Mouse (Mus musculus) heart, embryonic 12.5 days (tissue): ENCODE results near the gene Rngtt. TPM values are rescaled to one million over a fixed set of nuclear protein-coding genes. Genes with fewer than 3 reads are reported as not detected.
"Not testable (repeated sequence)": the region's sequence is repeated elsewhere in the genome, so short reads cannot be mapped to it uniquely, and the experiment has no call there.

ENCODE experiments used
- ATAC-seq: fragments of 200-750 bp; cut with Nextera tagmentation; 2 replicates; pipeline ENCODE4 v1.8.0; 2017; ENCODE audit warnings: moderate TSS enrichment, moderate library complexity; ENCODE audit not compliant: insufficient number of reproducible peaks, low FRiP score
- H3K27ac ChIP-seq: fragments of 300-500 bp; sonication (generic); 2 replicates; pipeline ENCODE4 v1.5.1; 2016; ENCODE audit warnings: mild to moderate bottlenecking, moderate library complexity; ENCODE audit not compliant: poor library complexity, severe bottlenecking
- H3K27me3 ChIP-seq: fragments of 300-500 bp; sonication (generic); replicated peaks from 2 replicates; pipeline ENCODE4 v1.6.1; 2016; ENCODE audit warnings: mild to moderate bottlenecking, moderate library complexity
- H3K36me3 ChIP-seq: fragments of 300-500 bp; sonication (generic); 2 replicates; pipeline ENCODE4 v1.6.1; 2016; ENCODE audit warnings: mild to moderate bottlenecking, moderate library complexity
- H3K4me1 ChIP-seq: fragments of 300-500 bp; sonication (generic); replicated peaks from 2 replicates; pipeline ENCODE4 v1.6.1; 2016; ENCODE audit warnings: mild to moderate bottlenecking
- H3K4me2 ChIP-seq: fragments of 300-500 bp; sonication (generic); 2 replicates; pipeline ENCODE4 v1.6.1; 2016; ENCODE audit warnings: mild to moderate bottlenecking, moderate library complexity
- H3K4me3 ChIP-seq: fragments of 300-500 bp; sonication (generic); 2 replicates; pipeline ENCODE4 v1.5.1; 2016; ENCODE audit warnings: mild to moderate bottlenecking
- H3K9ac ChIP-seq: fragments of 300-500 bp; sonication (generic); 2 replicates; pipeline ENCODE4 v1.6.1; 2016; ENCODE audit warnings: mild to moderate bottlenecking, moderate library complexity
- H3K9me3 ChIP-seq: fragments of 300-500 bp; sonication (generic); replicated peaks from 2 replicates; pipeline ENCODE4 v1.6.1; 2016; ENCODE audit warnings: mild to moderate bottlenecking, moderate library complexity
- WGBS: fragments of 180-500 bp; shearing (Covaris S2); methylation state at CpG from one replicate; pipeline ENCODE4 v1.1.7; 2016; 5-methylcytosine and 5-hydroxymethylcytosine counted together
- polyA plus RNA-seq: library from polyadenylated mRNA; unstranded; fragments of >200 nt; fragmentation: Nextera tagmentation; extraction: Ambion mirVana; gene quantifications from 2 replicates; pipeline ENCODE4 v1.2.1, GENCODE M21; 2016

Gene Rngtt
- polyA plus RNA-seq, 1 experiment from 2014 or later = 21.7 TPM

- no peaks in the 10 kb centered on the region for H3K9me3 ChIP-seq
- no peak overlapping the region for H3K9ac ChIP-seq
- H3K36me3 ChIP-seq = peaks cover 6% of the 10 kb centered on the region; the same call in 1 of the 2 replicates
- ATAC-seq = no peak
- WGBS = 95% methylated on average over 3 of the region's 3 CpGs
- H3K4me3 ChIP-seq = no peak overlapping the region
- H3K27ac ChIP-seq = no peak overlapping the region
- H3K4me1 ChIP-seq = peaks cover 6% of the 10 kb centered on the region; the same call in 1 of the 2 replicates
- H3K27me3 ChIP-seq = no peaks in the 10 kb centered on the region
- no peak overlapping the region for H3K4me2 ChIP-seq
These were observed 136.8 kb downstream of the Rngtt start for GRCm38 (mm10) chr4:33446881-33447280.

- not testable (repeated sequence) for H3K27ac ChIP-seq, H3K9ac ChIP-seq, H3K36me3 ChIP-seq, H3K4me1 ChIP-seq, ATAC-seq, H3K9me3 ChIP-seq, H3K27me3 ChIP-seq, H3K4me3 ChIP-seq, H3K4me2 ChIP-seq
- 68% methylated on average over 8 of the region's 8 CpGs for WGBS
These were observed 140.2 kb downstream of the Rngtt start for GRCm38 (mm10) chr4:33450356-33450755.

- H3K27me3 ChIP-seq = no peaks in the 10 kb centered on the region
- WGBS = 93% methylated on average over 3 of the region's 3 CpGs
- H3K36me3 ChIP-seq = peaks cover 7% of the 10 kb centered on the region; the same call in 1 of the 2 replicates
- H3K4me3 ChIP-seq = no peak overlapping the region
- no peak overlapping the region for H3K27ac ChIP-seq
- no peaks in the 10 kb centered on the region for H3K4me1 ChIP-seq
- no peak overlapping the region for H3K4me2 ChIP-seq
- H3K9ac ChIP-seq = no peak overlapping the region
- ATAC-seq = no peak
- H3K9me3 ChIP-seq = no peaks in the 10 kb centered on the region
These were observed 149.7 kb downstream of the Rngtt start for GRCm38 (mm10) chr4:33459851-33460250.

- H3K27ac ChIP-seq = no peak overlapping the region
- ATAC-seq = no peak
- no peak overlapping the region for H3K4me2 ChIP-seq
- 82% methylated on average over 1 of the region's 1 CpGs for WGBS
- no peaks in the 10 kb centered on the region for H3K9me3 ChIP-seq
- H3K4me1 ChIP-seq = peaks cover 2% of the 10 kb centered on the region; the same call in 1 of the 2 replicates
- no peak overlapping the region for H3K9ac ChIP-seq
- H3K27me3 ChIP-seq = no peaks in the 10 kb centered on the region
- H3K4me3 ChIP-seq = no peak overlapping the region
- peaks cover 11% of the 10 kb centered on the region for H3K36me3 ChIP-seq
These were observed 154.3 kb downstream of the Rngtt start for GRCm38 (mm10) chr4:33464432-33464831.

- Histone ChIP-seq H3K4me3 (no peak overlapping the region), H3K27ac (peak overlapping the region; percentile 64; the same call in 1 of the 2 replicates)
- 86% methylated on average over 3 of the region's 3 CpGs for WGBS
These were observed 155.8 kb downstream of the Rngtt start for GRCm38 (mm10) chr4:33465871-33466270.

GRCm38 (mm10) chr4:33466970-33467399, 156.9 kb downstream of the Rngtt start:
- Histone ChIP-seq H3K9me3 (no peaks in the 10 kb centered on the region), H3K4me1 (peaks cover 2% of the 10 kb centered on the region; the same call in 1 of the 2 replicates), H3K4me2 (no peak overlapping the region), H3K27me3 (no peaks in the 10 kb centered on the region), H3K4me3 (no peak overlapping the region), H3K27ac (peak overlapping the region; percentile 64; the same call in 1 of the 2 replicates), H3K9ac (no peak overlapping the region), H3K36me3 (peaks cover 10% of the 10 kb centered on the region)
- peak; percentile 93 for ATAC-seq
- WGBS = 26% methylated on average over 2 of the region's 2 CpGs

More at GRCm38 (mm10) chr4:33465871-33466270, 155.8 kb downstream of the Rngtt start:
- H3K4me2 ChIP-seq = no peak overlapping the region
- no peak overlapping the region for H3K9ac ChIP-seq
- peak; percentile 72 for ATAC-seq
- H3K4me1 ChIP-seq = peaks cover 2% of the 10 kb centered on the region; the same call in 1 of the 2 replicates
- no peaks in the 10 kb centered on the region for H3K27me3 ChIP-seq
- H3K9me3 ChIP-seq = no peaks in the 10 kb centered on the region
- H3K36me3 ChIP-seq = peaks cover 11% of the 10 kb centered on the region

GRCm38 (mm10) chr4:33467627-33468026, 157.5 kb downstream of the Rngtt start:
- no peaks in the 10 kb centered on the region for H3K27me3 ChIP-seq
- H3K9me3 ChIP-seq = no peaks in the 10 kb centered on the region
- peaks cover 6% of the 10 kb centered on the region; the same call in 1 of the 2 replicates for H3K36me3 ChIP-seq
- H3K4me2 ChIP-seq = no peak overlapping the region
- no peak overlapping the region for H3K4me3 ChIP-seq
- H3K27ac ChIP-seq = no peak overlapping the region
- no peak overlapping the region for H3K9ac ChIP-seq
- ATAC-seq = no peak
- WGBS = 50% methylated on average over 1 of the region's 1 CpGs
- peaks cover 2% of the 10 kb centered on the region; the same call in 1 of the 2 replicates for H3K4me1 ChIP-seq

- Histone ChIP-seq H3K36me3 (peaks cover 6% of the 10 kb centered on the region; the same call in 1 of the 2 replicates), H3K4me1 (peaks cover 2% of the 10 kb centered on the region; the same call in 1 of the 2 replicates), H3K9ac (no peak overlapping the region), H3K4me2 (no peak overlapping the region), H3K27me3 (no peaks in the 10 kb centered on the region), H3K9me3 (no peaks in the 10 kb centered on the region), H3K27ac (no peak overlapping the region), H3K4me3 (no peak overlapping the region)
- WGBS = 89% methylated on average over 3 of the region's 3 CpGs
- no peak for ATAC-seq
These were observed 158.0 kb downstream of the Rngtt start for GRCm38 (mm10) chr4:33468151-33468550.

- Histone ChIP-seq H3K9ac (no peak overlapping the region), H3K4me2 (no peak overlapping the region), H3K27me3 (no peaks in the 10 kb centered on the region), H3K4me3 (no peak overlapping the region), H3K36me3 (no peaks in the 10 kb centered on the region), H3K9me3 (no peaks in the 10 kb centered on the region), H3K27ac (no peak overlapping the region), H3K4me1 (peaks cover 2% of the 10 kb centered on the region; the same call in 1 of the 2 replicates)
- ATAC-seq = no peak; the same call in 1 of the 2 replicates
- WGBS = 80% methylated on average over 1 of the region's 1 CpGs
These were observed 160.7 kb downstream of the Rngtt start for GRCm38 (mm10) chr4:33470671-33471302.

- H3K27ac ChIP-seq = no peak overlapping the region
- H3K9ac ChIP-seq = no peak overlapping the region
- peaks cover 4% of the 10 kb centered on the region; the same call in 1 of the 2 replicates for H3K9me3 ChIP-seq
- H3K4me3 ChIP-seq = no peak overlapping the region
- no peak overlapping the region for H3K4me2 ChIP-seq
- peaks cover 5% of the 10 kb centered on the region for H3K36me3 ChIP-seq
- no peaks in the 10 kb centered on the region for H3K27me3 ChIP-seq
- H3K4me1 ChIP-seq = no peaks in the 10 kb centered on the region
- WGBS = 86% methylated on average over 8 of the region's 8 CpGs
- ATAC-seq = no peak
These were observed 168.1 kb downstream of the Rngtt start for GRCm38 (mm10) chr4:33478011-33478785.

- Histone ChIP-seq H3K9me3 (peaks cover 4% of the 10 kb centered on the region; the same call in 1 of the 2 replicates), H3K4me1 (no peaks in the 10 kb centered on the region), H3K4me2 (no peak overlapping the region), H3K9ac (no peak overlapping the region), H3K4me3 (no peak overlapping the region), H3K27ac (no peak overlapping the region), H3K27me3 (no peaks in the 10 kb centered on the region), H3K36me3 (peaks cover 5% of the 10 kb centered on the region)
- no peak for ATAC-seq
These were observed 171.6 kb downstream of the Rngtt start for GRCm38 (mm10) chr4:33481721-33482120.
